Mouse (Mus musculus) macrophage (primary cell): ENCODE data around the gene Sub1. TPM values are rescaled to one million over a fixed set of nuclear protein-coding genes. Genes with fewer than 3 reads are reported as not detected.

ENCODE experiments used
- H3K27ac ChIP-seq: fragments of 350-480 bp; formaldehyde crosslinking; 2 replicates; pipeline ENCODE4 v1.9.0; 2021
- H3K36me3 ChIP-seq: fragments of 350-480 bp; formaldehyde crosslinking; 2 replicates; pipeline ENCODE4 v1.9.0; 2021; ENCODE audit errors: inconsistent target
- H3K4me3 ChIP-seq: fragments of 350-480 bp; formaldehyde crosslinking; 2 replicates; pipeline ENCODE4 v1.9.0; 2021; ENCODE audit errors: inconsistent target
- H3K79me2 ChIP-seq: fragments of 350-480 bp; formaldehyde crosslinking; 2 replicates; pipeline ENCODE4 v1.9.0; 2021; ENCODE audit errors: inconsistent target
- WGBS: methylation state at CpG from one replicate; pipeline ENCODE4 v1.1.7; 2026; ENCODE audit warnings: inconsistent platforms; ENCODE audit not compliant: missing documents; 5-methylcytosine and 5-hydroxymethylcytosine counted together
- polyA plus RNA-seq: library from polyadenylated mRNA; stranded (reverse); fragments of 250-400 nt; gene quantifications from 3 replicates; pipeline ENCODE4 v1.2.4, GENCODE M21; 2018; ENCODE audit warnings: inconsistent platforms
- total RNA-seq, 78 experiments: library from RNA; depleted of rRNA; stranded (reverse); fragments of 250-400 nt; gene quantifications; 1 replicate in 9 of 78; 2 replicates in 24 of 78; 3 replicates in 43 of 78; 4 replicates in 2 of 78; pipeline ENCODE4 v1.2.4; 2018; ENCODE audit warnings: inconsistent platforms in 56 of 78

The Sub1 gene
- total RNA-seq (2018; cell fraction: chromatin; rRNA removed): 10 to 100 TPM; 14.6 to 75.0 (median 36.8) TPM
- 100 to 1,000 TPM; 118 to 316 (median 179) TPM for total RNA-seq (2018; cell fraction: cytosol; rRNA removed)
- total RNA-seq (2018; cell fraction: nucleus; rRNA removed): 10 to 100 TPM; 26.6 to 61.9 (median 45.1) TPM
- polyA plus RNA-seq: 191 to 248 TPM (median 217 TPM) in 3 replicates

DNA sequence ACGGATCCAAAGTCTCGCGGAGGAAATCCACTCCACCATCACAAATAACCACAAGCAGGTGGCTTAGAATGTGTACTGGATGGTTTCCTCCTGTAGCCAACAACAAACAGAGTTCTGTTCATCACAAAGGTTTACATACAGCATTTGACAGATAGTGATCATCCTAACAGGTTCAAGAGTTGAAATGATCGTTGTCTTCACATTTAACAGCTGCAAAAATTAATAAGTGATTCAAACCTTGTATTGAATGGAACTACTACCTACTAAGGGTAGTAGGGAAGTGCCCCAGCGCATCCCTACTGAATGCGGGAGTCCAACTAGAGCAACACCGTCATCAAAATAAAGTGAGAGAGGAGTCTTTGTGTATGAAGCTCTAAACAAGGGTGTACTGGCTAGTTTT lies at the start of gene Sub1:
Sub1 (minus strand) TSS at position 101 of the 400 bp plus-strand sequence.
- peaks cover 34% of the 10 kb centered on the region for H3K79me2 ChIP-seq
- H3K27ac ChIP-seq: no peak within 1 kb of the TSS
- H3K36me3 ChIP-seq: 0 out of 2 replicates have a peak, but pooled peaks cover 14% of the 10 kb centered on the region
- H3K4me3 ChIP-seq: no peak within 1 kb of the TSS; the same call in 1 of the 2 replicates
- 92% methylated on average over 7 of the region's 7 CpGs for WGBS

DNA sequence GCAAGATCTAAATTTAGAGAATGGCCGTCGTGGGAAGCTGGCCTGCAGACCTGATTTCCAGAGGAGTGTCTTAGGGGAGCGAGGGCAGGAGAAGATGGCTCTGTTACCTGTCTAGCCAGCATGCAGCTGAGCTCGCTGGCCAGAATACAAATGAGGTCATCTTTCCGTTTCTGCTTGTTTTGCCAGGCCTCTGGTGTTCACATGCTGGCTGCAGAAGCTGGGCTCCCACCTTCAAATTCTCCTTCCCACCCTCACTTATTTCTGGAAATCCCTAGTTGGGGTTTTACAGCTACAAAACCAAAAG lies 43.6 kb upstream of the Sub1 start:
- Histone ChIP-seq H3K36me3 (no peaks in the 10 kb centered on the region), H3K79me2 (no peaks in the 10 kb centered on the region), H3K4me3 (no peak overlapping the region), H3K27ac (no peak overlapping the region)
- 94% methylated on average over 5 of the region's 5 CpGs for WGBS

DNA sequence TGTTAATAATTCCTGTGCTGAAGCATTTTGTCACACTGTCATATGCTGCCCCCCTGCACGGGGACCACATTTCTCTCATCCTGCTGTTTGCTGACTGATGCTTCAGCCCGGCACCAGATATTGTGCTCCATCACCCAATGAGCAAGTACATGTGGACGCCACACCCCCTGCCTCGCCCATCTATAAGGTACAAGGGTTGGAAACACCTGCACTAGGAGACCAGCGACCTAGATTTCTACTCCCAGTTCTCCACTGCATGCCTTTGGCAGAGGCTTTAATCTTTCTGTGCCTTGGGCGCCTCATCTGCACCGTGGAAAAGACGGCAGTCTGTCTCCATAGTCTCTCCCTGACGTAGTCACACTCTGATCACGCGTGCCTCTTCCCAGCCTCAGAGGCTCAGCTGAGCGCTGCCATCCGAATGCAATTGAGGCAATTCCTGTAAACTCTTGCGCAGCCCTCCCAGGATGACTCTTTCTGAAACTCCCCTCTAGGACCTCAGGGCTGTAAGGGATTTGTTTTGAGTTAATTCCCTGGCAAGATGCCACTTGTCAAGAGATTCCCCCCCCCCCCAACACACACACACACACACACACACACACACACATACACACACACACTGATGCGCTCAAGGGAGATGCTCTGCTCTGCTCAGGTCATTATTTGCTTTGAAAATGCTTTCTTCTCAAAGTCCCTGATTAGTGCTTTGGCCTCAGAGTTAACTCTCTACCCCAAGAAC lies 43.1 kb upstream of the Sub1 start:
- H3K27ac ChIP-seq: no peak overlapping the region
- no peaks in the 10 kb centered on the region for H3K36me3 ChIP-seq
- 92% methylated on average over 15 of the region's 15 CpGs for WGBS
- H3K4me3 ChIP-seq: no peak overlapping the region
- H3K79me2 ChIP-seq: no peaks in the 10 kb centered on the region

DNA sequence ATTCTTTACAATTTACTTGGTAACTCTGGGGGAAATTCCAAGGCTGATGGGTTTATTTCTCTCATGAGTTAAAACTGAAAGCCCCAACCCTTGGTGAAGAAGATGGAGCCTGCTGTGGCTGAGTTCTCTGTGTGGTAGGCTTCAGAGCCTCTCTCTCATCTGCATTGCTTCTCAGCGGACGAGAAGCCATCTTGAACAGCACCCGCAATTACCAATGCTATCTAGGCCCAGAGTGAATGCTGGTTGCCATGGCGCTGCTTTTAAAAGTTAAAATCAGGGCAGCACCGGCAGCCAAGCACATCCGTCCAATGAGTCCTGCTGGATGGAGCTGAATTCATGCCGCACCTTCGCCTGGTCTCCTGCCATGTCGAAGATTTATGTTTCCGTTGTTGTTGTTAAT lies 42.5 kb upstream of the Sub1 start:
- 91% methylated on average over 9 of the region's 10 CpGs for WGBS
- Histone ChIP-seq H3K79me2 (no peaks in the 10 kb centered on the region), H3K4me3 (no peak overlapping the region), H3K27ac (no peak overlapping the region), H3K36me3 (no peaks in the 10 kb centered on the region)

DNA sequence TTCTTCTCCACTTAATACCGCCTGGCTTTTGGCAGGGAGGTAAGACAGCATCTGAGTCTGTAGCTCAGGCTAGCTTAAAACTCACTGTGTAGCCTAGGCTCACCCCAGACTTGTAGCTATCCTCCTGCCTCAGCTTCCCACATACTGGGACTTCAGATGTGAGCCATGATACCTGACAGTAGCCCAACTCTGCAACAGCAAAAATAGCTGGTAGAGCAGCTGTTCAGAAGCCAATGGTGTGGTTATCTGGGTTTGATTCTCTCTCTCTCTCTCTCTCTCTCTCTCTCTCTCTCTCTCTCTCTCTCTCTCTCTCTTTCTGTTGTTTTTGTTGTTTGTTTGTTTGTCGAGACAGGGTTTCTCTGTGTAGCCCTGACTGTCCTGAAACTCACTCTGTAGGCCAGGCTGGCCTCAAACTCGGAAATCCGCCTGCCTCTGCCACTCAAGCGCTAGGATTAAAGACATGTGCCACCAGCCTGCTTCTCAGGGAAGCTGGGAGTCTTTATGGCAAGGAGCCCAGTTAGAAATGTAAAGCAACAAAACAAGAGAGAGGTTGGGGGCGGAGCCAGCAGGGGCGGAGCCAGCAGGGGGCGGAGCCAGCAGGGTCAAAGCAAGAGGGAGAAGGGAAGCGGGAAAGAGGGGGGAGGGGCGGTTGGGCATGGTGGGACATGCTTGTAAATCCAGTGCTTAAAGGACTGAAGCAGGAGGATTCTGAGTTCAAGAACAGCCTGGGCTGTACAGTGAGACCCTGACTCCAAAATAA lies 41.3 kb upstream of the Sub1 start:
- no peaks in the 10 kb centered on the region for H3K36me3 ChIP-seq
- WGBS: 81% methylated on average over 9 of the region's 10 CpGs
- H3K79me2 ChIP-seq: no peaks in the 10 kb centered on the region
- no peak overlapping the region for H3K27ac ChIP-seq
- H3K4me3 ChIP-seq: no peak overlapping the region

DNA sequence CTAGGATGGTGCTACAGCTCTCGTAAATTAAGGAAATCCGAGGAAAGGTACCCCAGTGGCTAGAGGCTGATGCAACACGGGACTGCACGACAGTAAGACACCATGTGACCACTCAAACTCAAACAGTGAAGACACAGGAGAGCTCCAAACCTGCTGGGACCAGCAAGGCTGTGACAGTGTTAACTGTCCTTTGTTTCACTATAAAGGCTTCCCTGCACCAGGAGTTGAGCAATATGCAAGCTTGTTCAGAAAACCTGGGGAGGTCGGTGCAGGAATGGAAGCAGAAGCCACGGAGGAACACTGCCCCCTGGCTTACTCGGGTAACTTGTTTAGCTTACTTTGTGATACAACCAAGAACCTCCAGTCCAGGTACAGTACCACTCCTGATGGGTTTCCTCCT lies 40.4 kb upstream of the Sub1 start:
- H3K79me2 ChIP-seq: no peaks in the 10 kb centered on the region
- no peak overlapping the region for H3K27ac ChIP-seq
- no peak overlapping the region for H3K4me3 ChIP-seq
- WGBS: 16% methylated on average over 7 of the region's 7 CpGs
- H3K36me3 ChIP-seq: no peaks in the 10 kb centered on the region

DNA sequence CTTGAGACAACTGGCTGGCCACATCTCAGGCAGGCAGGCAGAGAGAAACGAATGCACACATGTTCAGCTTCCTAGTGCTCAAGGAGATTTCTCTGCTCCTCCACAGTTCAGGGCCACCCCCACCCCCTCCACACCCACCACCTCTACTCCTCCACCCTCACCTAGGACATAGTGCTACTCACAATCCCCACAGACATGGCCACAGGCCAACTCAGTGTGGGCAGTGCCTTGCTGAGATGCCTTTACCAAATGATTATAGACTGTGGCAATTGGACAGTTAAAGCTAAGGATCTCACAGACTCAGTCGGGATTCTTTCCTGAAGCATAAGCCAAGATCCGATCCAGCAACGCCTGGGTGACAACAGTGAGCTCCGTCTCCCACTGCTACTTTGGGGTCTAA lies 39.9 kb upstream of the Sub1 start:
- H3K79me2 ChIP-seq: no peaks in the 10 kb centered on the region
- no peaks in the 10 kb centered on the region for H3K36me3 ChIP-seq
- H3K27ac ChIP-seq: no peak overlapping the region
- H3K4me3 ChIP-seq: no peak overlapping the region
- 86% methylated on average over 5 of the region's 5 CpGs for WGBS

DNA sequence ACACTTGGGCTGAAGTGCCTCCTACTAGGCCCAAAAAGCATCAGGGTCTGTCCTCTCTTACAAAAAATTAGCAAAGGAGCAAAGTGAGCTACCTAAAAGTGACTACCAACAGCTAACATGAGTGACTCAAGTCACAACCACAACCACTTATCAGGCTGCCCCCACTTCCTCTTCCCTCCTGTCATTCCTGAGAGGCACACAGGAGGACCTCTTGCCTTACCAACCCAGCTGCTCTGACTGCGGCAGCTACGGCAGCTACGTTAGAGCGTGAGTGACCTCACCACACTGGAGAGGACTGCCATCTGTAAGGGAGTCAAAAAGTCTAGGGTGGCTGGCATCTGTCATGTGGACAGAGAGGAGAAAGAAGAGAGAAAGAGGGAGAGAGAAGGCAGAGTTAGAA lies 37.5 kb upstream of the Sub1 start:
- Histone ChIP-seq H3K4me3 (no peak overlapping the region), H3K36me3 (no peaks in the 10 kb centered on the region), H3K27ac (no peak overlapping the region), H3K79me2 (no peaks in the 10 kb centered on the region)
- WGBS: 26% methylated on average over 4 of the region's 4 CpGs

DNA sequence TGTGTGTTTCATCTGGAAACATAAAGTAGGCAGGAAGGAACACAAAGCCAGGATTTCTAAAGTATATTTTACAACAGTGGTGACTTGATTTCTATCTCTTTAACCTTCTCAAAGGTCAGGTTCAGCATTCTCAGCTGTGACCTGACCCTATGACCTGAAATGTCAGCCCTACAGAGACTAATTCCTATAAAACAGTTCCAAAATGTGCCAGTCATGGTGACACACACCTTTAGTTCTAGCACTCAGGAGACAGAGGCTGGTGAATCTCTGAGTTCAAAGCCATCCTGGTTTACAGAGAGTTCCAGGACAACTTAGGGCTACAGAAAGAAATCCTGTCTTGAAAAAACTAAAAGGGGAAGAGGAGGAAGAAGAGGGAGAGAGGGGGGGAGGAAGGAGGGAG lies 36.4 kb upstream of the Sub1 start:
- no peaks in the 10 kb centered on the region for H3K36me3 ChIP-seq
- no peaks in the 10 kb centered on the region for H3K79me2 ChIP-seq
- no peak overlapping the region for H3K4me3 ChIP-seq
- no peak overlapping the region for H3K27ac ChIP-seq

DNA sequence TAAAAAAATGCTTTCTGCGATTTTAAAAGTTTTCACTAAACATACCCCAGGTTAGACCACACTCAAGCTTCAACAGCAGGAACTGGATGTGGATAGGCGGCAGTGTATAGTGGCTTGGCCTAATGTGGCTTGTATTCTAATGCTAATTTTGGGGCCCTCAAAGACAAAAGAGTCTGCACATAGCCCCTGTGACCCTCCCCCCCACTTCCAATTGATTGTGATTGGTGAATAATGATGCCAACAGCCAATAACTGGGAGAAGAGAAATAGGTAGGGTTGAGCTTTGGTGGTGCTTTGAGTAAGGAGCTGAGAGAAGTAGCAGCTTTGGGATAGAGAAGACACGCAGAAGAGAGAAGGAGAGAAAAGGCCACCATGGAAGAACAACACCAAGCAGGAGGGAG lies 35.7 kb upstream of the Sub1 start:
- H3K36me3 ChIP-seq: no peaks in the 10 kb centered on the region
- H3K27ac ChIP-seq: no peak overlapping the region
- 100% methylated on average over 3 of the region's 3 CpGs for WGBS
- H3K79me2 ChIP-seq: no peaks in the 10 kb centered on the region
- no peak overlapping the region for H3K4me3 ChIP-seq

DNA sequence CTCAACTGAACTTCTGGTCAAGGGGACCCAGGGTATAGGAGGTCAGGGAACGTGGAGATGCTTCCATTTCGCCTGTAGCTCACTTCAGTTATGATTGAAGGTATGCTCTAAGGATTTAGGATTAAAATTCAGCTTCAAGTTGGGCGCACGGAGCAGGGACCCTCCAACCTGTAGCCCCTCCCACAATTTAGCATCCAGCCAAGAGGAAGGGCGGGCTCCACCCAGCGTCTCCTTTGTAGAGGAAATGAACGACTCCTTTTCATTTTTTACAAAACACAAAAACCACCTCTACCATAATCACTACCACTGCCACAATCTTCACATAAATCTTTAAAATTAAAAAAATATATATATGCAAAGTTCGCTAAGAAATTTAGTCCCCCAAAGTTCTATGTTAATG lies 35.1 kb upstream of the Sub1 start:
- H3K36me3 ChIP-seq: no peaks in the 10 kb centered on the region
- H3K27ac ChIP-seq: no peak overlapping the region
- no peaks in the 10 kb centered on the region for H3K79me2 ChIP-seq
- 82% methylated on average over 6 of the region's 8 CpGs for WGBS
- H3K4me3 ChIP-seq: no peak overlapping the region

DNA sequence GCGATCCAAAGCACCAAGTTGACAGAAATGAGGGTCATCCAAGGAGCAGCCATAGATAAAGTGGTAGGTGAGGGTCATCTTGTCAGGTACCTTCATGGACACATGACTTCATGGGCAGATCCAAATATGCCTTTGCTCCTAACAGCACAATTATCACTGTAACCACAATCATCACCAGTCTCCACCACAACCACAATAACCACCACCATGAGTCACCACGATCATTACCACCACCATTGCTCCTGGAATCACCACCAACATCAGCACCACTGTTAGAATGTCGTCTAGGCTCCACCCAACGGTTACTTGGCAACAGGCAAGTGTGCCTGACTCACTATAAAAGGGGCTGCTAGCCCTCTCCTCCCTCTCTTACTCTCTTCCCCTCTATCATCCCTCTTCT lies 33.4 kb upstream of the Sub1 start:
- no peaks in the 10 kb centered on the region for H3K79me2 ChIP-seq
- H3K4me3 ChIP-seq: no peak overlapping the region
- no peaks in the 10 kb centered on the region for H3K36me3 ChIP-seq
- WGBS: 43% methylated on average over 4 of the region's 4 CpGs
- no peak overlapping the region for H3K27ac ChIP-seq

DNA sequence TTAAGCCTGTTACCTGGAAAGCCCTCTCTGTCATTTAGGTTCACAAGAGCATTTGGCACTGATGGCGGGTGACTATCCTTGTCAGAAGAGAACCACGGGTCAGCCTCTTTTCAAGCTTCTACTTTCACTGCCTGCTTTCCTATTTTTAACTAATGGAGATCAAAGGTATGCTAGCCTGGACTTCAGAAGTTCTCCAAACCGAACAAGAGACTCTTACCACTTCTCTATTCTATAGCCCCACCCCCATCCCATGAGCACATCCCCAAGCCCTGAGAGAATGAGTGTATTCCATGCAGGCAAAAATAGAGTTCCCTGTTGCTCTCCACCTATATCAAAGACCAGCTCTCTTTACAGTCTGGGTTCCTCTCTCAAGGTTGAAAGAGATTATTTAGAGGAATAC lies 31.0 kb upstream of the Sub1 start:
- Histone ChIP-seq H3K79me2 (no peaks in the 10 kb centered on the region), H3K4me3 (no peak overlapping the region), H3K36me3 (no peaks in the 10 kb centered on the region), H3K27ac (no peak overlapping the region)
- WGBS: 2% methylated on average over 3 of the region's 3 CpGs

DNA sequence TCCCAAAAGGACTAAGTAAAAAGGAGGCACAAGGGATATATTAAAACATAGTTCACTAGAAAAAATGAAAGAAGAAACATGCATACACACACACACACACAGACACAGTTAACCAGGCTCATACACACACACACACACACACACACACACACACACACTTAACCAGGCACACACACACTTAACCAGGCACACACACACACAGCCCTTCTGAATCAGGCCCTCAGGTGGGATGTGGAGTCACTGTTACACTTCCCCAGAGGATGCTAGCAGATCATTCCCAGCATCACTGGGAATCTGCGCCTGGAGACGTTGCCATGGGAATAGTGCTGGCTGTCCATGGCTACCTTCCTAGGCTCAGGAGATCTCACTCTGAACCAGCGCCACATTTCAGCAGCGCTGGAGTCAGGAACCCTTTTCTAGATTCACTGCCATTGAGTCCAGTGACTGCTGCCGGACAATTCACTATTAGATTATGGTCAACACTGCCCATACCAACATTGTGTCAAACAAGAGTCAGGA lies 30.2 kb upstream of the Sub1 start:
- Histone ChIP-seq H3K4me3 (no peak overlapping the region), H3K27ac (no peak overlapping the region), H3K36me3 (no peaks in the 10 kb centered on the region), H3K79me2 (no peaks in the 10 kb centered on the region)
- 92% methylated on average over 5 of the region's 5 CpGs for WGBS

DNA sequence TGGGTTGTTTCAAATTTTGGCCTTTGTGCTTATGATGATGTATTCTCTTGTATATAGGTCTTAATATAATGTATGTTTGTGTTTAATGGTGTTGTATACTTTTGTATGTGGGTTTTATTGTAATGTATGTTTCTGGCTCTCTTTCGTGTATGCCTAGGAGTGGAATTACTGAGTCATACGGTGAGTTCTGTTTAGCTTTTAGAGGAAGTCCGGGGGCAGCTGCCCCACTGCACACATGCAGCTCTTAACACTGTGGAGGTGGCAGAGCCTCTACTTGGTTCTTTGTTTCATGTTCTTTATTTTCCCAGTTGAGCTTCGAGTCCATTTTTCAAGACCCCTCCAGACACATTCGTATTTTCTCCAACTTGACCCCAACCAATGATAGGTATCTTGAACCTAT lies 29.2 kb upstream of the Sub1 start:
- Histone ChIP-seq H3K4me3 (no peak overlapping the region), H3K36me3 (no peaks in the 10 kb centered on the region), H3K79me2 (no peaks in the 10 kb centered on the region), H3K27ac (no peak overlapping the region)
- WGBS: 19% methylated on average over 5 of the region's 5 CpGs
